Mouse (Mus musculus): Measurements from ENCODE around the gene Adam8.

GRCm38 (mm10) chr7:139978278-139978892 lies 14.0 kb downstream of the Adam8 start, which contains the start of gene 6430531B16Rik:
- TF ChIP-seq CTCF (IDR thresholded peaks at IDR 0.05; ENCODE audit: low read depth, low read length), result no peak
- TF ChIP-seq POLR2A (IDR thresholded peaks at IDR 0.05; ENCODE audit: borderline replicate concordance, low read depth, low read length), result no peak

Data from bone marrow macrophage, adult 2 months (primary cell).